Mouse (Mus musculus) liver, adult 2 months (tissue): ENCODE data around the gene Arl15. TPM values are rescaled to one million over a fixed set of nuclear protein-coding genes. Genes with fewer than 3 reads are reported as not detected.

Experiments used
- DNase-seq: peaks from one replicate; pipeline ENCODE4 v3.0.0-alpha.2; 2011; ENCODE audit warnings: low read depth, low spot score; ENCODE audit errors: extremely low read depth
- H3K27ac ChIP-seq: fragments of 200-500 bp; replicated peaks from 2 replicates; pipeline ENCODE4 v1.5.1; 2012; ENCODE audit warnings: low read depth, mild to moderate bottlenecking, control low read depth, inconsistent platforms, low read length; ENCODE audit not compliant: insufficient read depth
- H3K27me3 ChIP-seq: fragments of 200-500 bp; 2 replicates; pipeline ENCODE4 v1.6.1; 2012; ENCODE audit warnings: mild to moderate bottlenecking, moderate library complexity, low read length, inconsistent platforms; ENCODE audit not compliant: control insufficient read depth, insufficient read depth
- H3K36me3 ChIP-seq: fragments of 200-500 bp; 2 replicates; pipeline ENCODE4 v1.6.1; 2012; ENCODE audit warnings: low read length, inconsistent platforms; ENCODE audit not compliant: control insufficient read depth, insufficient read depth
- H3K4me1 ChIP-seq: fragments of 200-500 bp; 2 replicates; pipeline ENCODE4 v1.6.1; 2011; ENCODE audit warnings: low read length; ENCODE audit not compliant: control insufficient read depth, insufficient read depth
- H3K4me3 ChIP-seq: fragments of 200-500 bp; 2 replicates; pipeline ENCODE4 v1.5.1; 2011; ENCODE audit warnings: low read depth, mild to moderate bottlenecking, control low read depth, low read length, moderate library complexity; ENCODE audit not compliant: insufficient read depth
- H3K79me2 ChIP-seq: fragments of 200-500 bp; 2 replicates; pipeline ENCODE4 v1.6.1; 2012; ENCODE audit warnings: inconsistent platforms, mild to moderate bottlenecking, low read length, moderate library complexity; ENCODE audit not compliant: control insufficient read depth, insufficient read depth
- H3K9ac ChIP-seq: fragments of 200-500 bp; 2 replicates; pipeline ENCODE4 v1.6.1; 2012; ENCODE audit warnings: low read depth, mild to moderate bottlenecking, control low read depth, inconsistent platforms, low read length
- CTCF ChIP-seq: fragments of 200-500 bp; IDR thresholded peaks from 2 replicates; pipeline ENCODE4 v1.5.1; 2011; ENCODE audit warnings: low read depth, low read length, control low read depth
- POLR2A ChIP-seq: fragments of 200-500 bp; IDR thresholded peaks from 2 replicates; pipeline ENCODE4 v1.6.1; 2011; ENCODE audit warnings: low read length, control low read depth; ENCODE audit not compliant: insufficient read depth; ENCODE audit errors: extremely low read depth
- WGBS: fragments of 180-500 bp; shearing (Covaris S2); methylation state at CpG from one replicate; pipeline ENCODE4 v1.1.7; 2018; 5-methylcytosine and 5-hydroxymethylcytosine counted together
- polyA plus RNA-seq: library from polyadenylated mRNA; depleted of rRNA; stranded (reverse); fragments of >200 nt; gene quantifications from 2 replicates; pipeline ENCODE4 v1.2.3, GENCODE M21; 2012
- total RNA-seq: library from RNA; depleted of rRNA; stranded (reverse); fragments of >200 nt; gene quantifications from 2 replicates; pipeline ENCODE4 v1.2.3, GENCODE M21; 2014

Arl15 gene
- total and polyA plus RNA-seq, 2 experiments: 1.9 to 6.5 TPM

GRCm38 (mm10) chr13:114048688-114049087 is 254.4 kb downstream of the Arl15 start:
- H3K4me3 ChIP-seq: no peak overlapping the region
- H3K27me3 ChIP-seq: no peaks in the 10 kb centered on the region
- no peak overlapping the region for H3K9ac ChIP-seq
- no peaks in the 10 kb centered on the region for H3K4me1 ChIP-seq
- no peaks in the 10 kb centered on the region for H3K79me2 ChIP-seq
- H3K27ac ChIP-seq: no peak overlapping the region
- TF ChIP-seq POLR2A (no peak), CTCF (no peak)
- no peaks in the 10 kb centered on the region for H3K36me3 ChIP-seq
- no peak for DNase-seq
- WGBS: 85% methylated on average over 3 of the region's 3 CpGs

GRCm38 (mm10) chr13:114051151-114051850 is 257.0 kb downstream of the Arl15 start:
- no peak overlapping the region for H3K27ac ChIP-seq
- no peaks in the 10 kb centered on the region for H3K79me2 ChIP-seq
- no peak overlapping the region for H3K4me3 ChIP-seq
- 94% methylated on average over 9 of the region's 9 CpGs for WGBS
- no peak overlapping the region for H3K9ac ChIP-seq
- no peak for DNase-seq
- no peaks in the 10 kb centered on the region for H3K36me3 ChIP-seq
- no peaks in the 10 kb centered on the region for H3K27me3 ChIP-seq
- no peaks in the 10 kb centered on the region for H3K4me1 ChIP-seq
- no peak for TF ChIP-seq POLR2A
- no peak for TF ChIP-seq CTCF

- no peaks in the 10 kb centered on the region for H3K4me1 ChIP-seq
- H3K27me3 ChIP-seq: no peaks in the 10 kb centered on the region
- no peak for TF ChIP-seq POLR2A
- TF ChIP-seq CTCF: no peak
- no peaks in the 10 kb centered on the region for H3K36me3 ChIP-seq
- 87% methylated on average over 15 of the region's 15 CpGs for WGBS
- H3K9ac ChIP-seq: no peak overlapping the region
- H3K79me2 ChIP-seq: no peaks in the 10 kb centered on the region
- no peak for DNase-seq
- no peak overlapping the region for H3K27ac ChIP-seq
- no peak overlapping the region for H3K4me3 ChIP-seq
Measured at GRCm38 (mm10) chr13:114052426-114053205, 258.3 kb downstream of the Arl15 start.

GRCm38 (mm10) chr13:114053261-114053660 is 259.0 kb downstream of the Arl15 start:
- no peak overlapping the region for H3K4me3 ChIP-seq
- 96% methylated on average over 2 of the region's 2 CpGs for WGBS
- no peak overlapping the region for H3K9ac ChIP-seq
- no peaks in the 10 kb centered on the region for H3K79me2 ChIP-seq
- no peak overlapping the region for H3K27ac ChIP-seq
- TF ChIP-seq CTCF (no peak), POLR2A (no peak)
- no peaks in the 10 kb centered on the region for H3K4me1 ChIP-seq
- H3K36me3 ChIP-seq: no peaks in the 10 kb centered on the region
- DNase-seq: no peak
- H3K27me3 ChIP-seq: no peaks in the 10 kb centered on the region

GRCm38 (mm10) chr13:114055686-114056085 is 261.4 kb downstream of the Arl15 start:
- no peaks in the 10 kb centered on the region for H3K36me3 ChIP-seq
- 94% methylated on average over 9 of the region's 9 CpGs for WGBS
- peaks cover 2% of the 10 kb centered on the region; the same call in 1 of the 2 replicates for H3K4me1 ChIP-seq
- no peaks in the 10 kb centered on the region for H3K27me3 ChIP-seq
- H3K79me2 ChIP-seq: no peaks in the 10 kb centered on the region
- TF ChIP-seq POLR2A (no peak), CTCF (no peak)
- H3K27ac ChIP-seq: no peak overlapping the region
- DNase-seq: no peak
- H3K9ac ChIP-seq: no peak overlapping the region
- H3K4me3 ChIP-seq: no peak overlapping the region
